Mouse (Mus musculus) brain, embryonic 14.5 days (tissue): Measurements from ENCODE around the gene Plekhg1.

Experiments
- CTCF ChIP-seq: fragments of 200-500 bp; IDR thresholded peaks from 2 replicates; pipeline ENCODE4 v1.5.1; 2012; ENCODE audit warnings: inconsistent platforms, mild to moderate bottlenecking, moderate library complexity, borderline replicate concordance; ENCODE audit not compliant: insufficient read depth, insufficient read length; ENCODE audit errors: extremely low read depth
- POLR2A ChIP-seq: fragments of 200-500 bp; IDR thresholded peaks from 2 replicates; pipeline ENCODE4 v1.6.1; 2012; ENCODE audit warnings: mild to moderate bottlenecking, inconsistent platforms, borderline replicate concordance; ENCODE audit not compliant: poor library complexity, insufficient read depth, insufficient read length, severe bottlenecking; ENCODE audit errors: extremely low read depth

DNA sequence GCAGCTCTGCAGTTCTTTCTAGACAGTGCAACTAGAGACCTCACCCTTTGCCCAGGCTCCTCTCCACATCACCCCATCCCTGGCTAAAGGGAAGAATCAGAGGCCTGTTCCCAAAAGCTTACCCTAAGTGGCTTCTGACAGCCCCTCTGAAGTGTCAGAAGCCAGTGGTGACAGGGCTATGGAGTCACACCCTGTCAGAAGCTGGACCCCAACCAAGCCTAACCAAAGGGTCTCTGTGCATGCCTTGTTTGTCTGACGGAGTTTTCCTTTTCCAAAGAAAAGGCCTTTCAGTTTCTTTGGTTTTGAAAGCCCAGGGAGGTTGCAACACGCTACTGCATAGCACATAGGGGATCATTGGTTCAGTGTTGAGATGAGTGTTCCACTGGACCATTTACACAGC lies 19.9 kb upstream of the Plekhg1 start:
- TF ChIP-seq CTCF (no peak), POLR2A (no peak)
